Mouse (Mus musculus) left cerebral cortex, adult 18-20 months (tissue): ENCODE measurements around the gene Alkbh5. TPM values are rescaled to one million over a fixed set of nuclear protein-coding genes. Genes with fewer than 3 reads are reported as not detected.
A peak's percentile ranks its signal among the peaks of the same experiment; 100 is the strongest.
"Not testable (repeated sequence)": the region's sequence is repeated elsewhere in the genome, so short reads cannot be mapped to it uniquely, and the experiment has no call there.

Source experiments
- DNase-seq, 2 experiments: peaks; one replicate each; pipeline ENCODE4 v3.0.0; 2021 to 2022; ENCODE audit warnings: low spot score in 2 of 2, mixed read lengths in 1 of 2
- total RNA-seq, 2 experiments: library from RNA; stranded (reverse); gene quantifications; 2 replicates each; pipeline ENCODE4 v1.2.3; 2021

Gene Alkbh5
- total RNA-seq, 2 experiments from 2014 or later = 61.0 to 62.5 TPM

DNA sequence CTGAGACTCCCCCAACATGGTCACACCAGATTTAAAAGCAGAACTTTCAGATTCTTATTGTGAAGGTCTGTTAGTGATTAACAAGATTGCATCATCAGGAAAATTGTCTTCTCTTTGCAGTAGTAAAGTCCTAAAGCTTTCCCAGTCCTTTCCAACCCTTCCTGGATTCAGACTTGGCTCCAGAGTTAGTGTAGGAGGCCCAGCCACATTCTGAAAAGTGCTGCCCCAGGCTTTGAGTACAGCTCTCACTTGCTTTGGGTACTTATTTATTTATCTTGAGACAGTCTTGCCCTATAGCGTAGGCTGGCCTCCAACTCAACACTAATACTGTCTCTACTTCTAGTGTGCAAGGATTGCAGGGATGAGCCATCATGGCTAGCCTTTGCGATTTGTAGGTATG, 4.6 kb downstream of the Alkbh5 start:
- no peak for DNase-seq

- DNase-seq = no peak
These were observed 5.7 kb downstream of the Alkbh5 start for GRCm38 (mm10) chr11:60541831-60542230.

DNA sequence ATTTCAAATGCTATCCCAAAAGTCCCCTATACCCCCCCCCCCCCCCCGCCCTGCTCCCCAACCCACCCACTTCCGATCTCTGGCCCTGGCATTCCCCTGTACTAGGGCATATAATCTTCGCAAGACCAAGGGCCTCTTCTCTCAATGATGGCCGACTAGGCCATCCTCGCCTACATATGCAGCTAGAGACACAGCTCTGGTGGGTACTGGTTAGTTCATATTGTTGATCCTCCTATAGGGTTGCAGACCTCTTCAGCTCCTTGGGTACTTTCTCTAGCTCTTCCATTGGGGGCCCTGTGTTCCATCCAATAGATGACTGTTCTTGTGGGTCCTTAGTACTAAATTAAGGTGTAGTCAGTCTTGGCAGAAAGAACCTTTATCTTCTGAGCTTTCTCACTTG, 7.0 kb downstream of the Alkbh5 start:
- not testable (repeated sequence) for DNase-seq

DNA sequence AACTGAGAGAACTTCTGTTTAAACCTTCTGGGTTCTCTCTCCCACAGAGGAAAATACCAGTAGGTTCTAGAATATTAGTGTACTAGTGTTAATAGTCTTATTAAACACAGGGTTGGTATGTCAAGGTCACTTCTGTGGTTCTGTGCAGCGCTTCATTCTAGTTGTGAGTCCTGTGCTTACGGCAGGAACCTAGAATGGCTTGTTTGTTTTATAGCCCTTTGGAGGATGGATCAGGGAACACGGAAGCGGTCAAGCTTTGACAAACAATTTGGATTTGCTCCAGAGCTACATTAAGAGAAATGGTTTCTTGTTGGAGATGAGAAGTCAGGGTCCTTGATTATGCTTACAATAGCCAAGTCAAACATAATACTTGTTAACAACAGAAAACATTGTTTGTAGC, 9.3 kb downstream of the Alkbh5 start:
- no peak for DNase-seq

DNA sequence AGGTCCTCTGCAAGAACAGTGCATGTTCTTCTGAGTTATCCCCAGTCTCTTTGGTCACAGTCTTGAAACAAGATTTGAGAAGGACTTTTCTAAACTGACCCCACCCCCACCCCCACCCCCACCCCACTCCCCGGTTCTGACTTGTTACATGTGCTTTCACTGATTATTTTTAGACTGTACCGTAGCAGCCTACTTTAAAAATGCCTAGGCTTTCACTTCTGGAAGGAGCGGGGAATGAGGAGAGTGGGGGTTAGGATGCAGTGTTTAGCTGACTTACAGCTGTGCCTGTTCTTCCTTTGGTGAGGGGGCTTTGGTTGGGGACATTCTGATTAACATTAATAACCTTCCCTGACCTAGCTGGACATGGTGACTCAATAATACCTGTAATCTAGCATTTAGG, 11.9 kb downstream of the Alkbh5 start:
- DNase-seq = no peak

GRCm38 (mm10) chr11:60553091-60553490, 16.9 kb downstream of the Alkbh5 start:
- no peak for DNase-seq

GRCm38 (mm10) chr11:60557675-60558074, 21.5 kb downstream of the Alkbh5 start:
- no peak for DNase-seq

GRCm38 (mm10) chr11:60559342-60559741, 23.2 kb downstream of the Alkbh5 start:
- DNase-seq = peak; percentile 72 to 74

- DNase-seq = not testable (repeated sequence)
These were observed 37.8 kb downstream of the Alkbh5 start for GRCm38 (mm10) chr11:60574006-60574405.

Other genes with a start within 250 kb of the Alkbh5 start
- gene Tom1l2, start 183.5 kb upstream of the Alkbh5 start, total RNA-seq = 100 to 1,000 TPM; 218 to 221 TPM
- gene Drc3, start 183.1 kb upstream of the Alkbh5 start, total RNA-seq = 10 to 100 TPM; 10.4 to 11.8 TPM
- 10 to 100 TPM; 49.4 TPM for gene Gid4, start 119.2 kb upstream of the Alkbh5 start, total RNA-seq
- 10 to 100 TPM; 26.9 to 32.1 TPM for gene Atpaf2, start 117.9 kb upstream of the Alkbh5 start, total RNA-seq
- gene Drg2, start 81.8 kb upstream of the Alkbh5 start, total RNA-seq = 10 to 100 TPM; 69.8 to 70.2 TPM
- under 1 TPM; 0.05 to 0.12 TPM for gene Myo15, start 67.0 kb upstream of the Alkbh5 start, total RNA-seq
- 10 to 100 TPM; 34.6 to 35.4 TPM for gene Llgl1, start 163.3 kb downstream of the Alkbh5 start, total RNA-seq
- 10 to 100 TPM; 67.8 to 71.4 TPM for gene Flii, start 190.9 kb downstream of the Alkbh5 start, total RNA-seq
- gene Mief2, start 192.0 kb downstream of the Alkbh5 start, total RNA-seq = 10 to 100 TPM; 19.5 to 19.9 TPM
- 1 to 10 TPM; 5.0 to 5.3 TPM for gene Top3a, start 241.0 kb downstream of the Alkbh5 start, total RNA-seq
- 10 to 100 TPM; 33.0 to 33.7 TPM for gene Smcr8, start 241.1 kb downstream of the Alkbh5 start, total RNA-seq